Mouse (Mus musculus) bone marrow, adult 2 months (tissue): ENCODE measurements around the gene Vps13c. TPM values are rescaled to one million over a fixed set of nuclear protein-coding genes. Genes with fewer than 3 reads are reported as not detected.

ENCODE experiments used
- H3K27ac ChIP-seq: fragments of 200-500 bp; 2 replicates; pipeline ENCODE4 v1.5.1; 2012; ENCODE audit warnings: low read depth, mild to moderate bottlenecking, control low read depth, inconsistent platforms, low read length; ENCODE audit not compliant: control insufficient read depth, poor library complexity, insufficient read depth
- H3K4me1 ChIP-seq: fragments of 200-500 bp; 2 replicates; pipeline ENCODE4 v1.6.1; 2011; ENCODE audit warnings: low read length; ENCODE audit not compliant: control insufficient read depth, insufficient read depth
- H3K4me3 ChIP-seq: fragments of 200-500 bp; replicated peaks from 2 replicates; pipeline ENCODE3; 2011; ENCODE audit warnings: mild to moderate bottlenecking, low read depth, low read length, control low read depth; ENCODE audit not compliant: control insufficient read depth
- CTCF ChIP-seq: fragments of 200-500 bp; IDR thresholded peaks from 2 replicates; pipeline ENCODE4 v1.5.1; 2011; ENCODE audit warnings: low read length, control low read depth; ENCODE audit not compliant: control insufficient read depth, insufficient read depth
- POLR2A ChIP-seq: fragments of 200-500 bp; IDR thresholded peaks from 2 replicates; pipeline ENCODE4 v1.6.1; 2011; ENCODE audit warnings: low read depth, mild to moderate bottlenecking, control low read depth, low read length, borderline replicate concordance; ENCODE audit not compliant: control insufficient read depth
- WGBS: fragments of 180-500 bp; shearing (Covaris S2); methylation state at CpG from one replicate; pipeline ENCODE4 v1.1.7; 2018; 5-methylcytosine and 5-hydroxymethylcytosine counted together
- polyA plus RNA-seq: library from polyadenylated mRNA; stranded (reverse); fragments of >200 nt; gene quantifications from 2 replicates; pipeline ENCODE4 v1.2.4, GENCODE M21; 2011; ENCODE audit warnings: low replicate concordance; ENCODE audit not compliant: missing spikeins, insufficient read depth, insufficient read length

Vps13c gene
- polyA plus RNA-seq, 1 experiment, result 8.8 TPM

- Histone ChIP-seq H3K4me3 (no peak overlapping the region), H3K4me1 (no peaks in the 10 kb centered on the region; the same call in 1 of the 2 replicates), H3K27ac (no peak overlapping the region)
- 74% methylated on average over 4 of the region's 4 CpGs for WGBS
- TF ChIP-seq POLR2A (no peak), CTCF (no peak)
Measured at GRCm38 (mm10) chr9:67864011-67864410, 23.8 kb downstream of the Vps13c start.

GRCm38 (mm10) chr9:67865411-67865810 is 25.2 kb downstream of the Vps13c start:
- Histone ChIP-seq H3K27ac (no peak overlapping the region), H3K4me1 (peaks cover 1% of the 10 kb centered on the region; the same call in 1 of the 2 replicates)
- 85% methylated on average over 7 of the region's 7 CpGs for WGBS

GRCm38 (mm10) chr9:67867411-67867810 is 27.2 kb downstream of the Vps13c start:
- no peak overlapping the region for H3K27ac ChIP-seq
- 88% methylated on average over 6 of the region's 6 CpGs for WGBS
- peaks cover 1% of the 10 kb centered on the region; the same call in 1 of the 2 replicates for H3K4me1 ChIP-seq

More at GRCm38 (mm10) chr9:67865411-67865810, 25.2 kb downstream of the Vps13c start:
- TF ChIP-seq CTCF, result no peak
- no peak for TF ChIP-seq POLR2A
- H3K4me3 ChIP-seq, result no peak overlapping the region

GRCm38 (mm10) chr9:67869691-67870450 is 29.7 kb downstream of the Vps13c start:
- TF ChIP-seq CTCF (no peak), POLR2A (no peak)
- 56% methylated on average over 16 of the region's 16 CpGs for WGBS
- Histone ChIP-seq H3K27ac (peak overlapping the region; percentile 29; the same call in 1 of the 2 replicates), H3K4me1 (peaks cover 3% of the 10 kb centered on the region; the same call in 1 of the 2 replicates), H3K4me3 (no peak overlapping the region)

More at GRCm38 (mm10) chr9:67867411-67867810, 27.2 kb downstream of the Vps13c start:
- H3K4me3 ChIP-seq, result no peak overlapping the region
- TF ChIP-seq POLR2A, result no peak
- no peak for TF ChIP-seq CTCF

- Histone ChIP-seq H3K27ac (no peak overlapping the region), H3K4me1 (peaks cover 3% of the 10 kb centered on the region; the same call in 1 of the 2 replicates), H3K4me3 (no peak overlapping the region)
- TF ChIP-seq CTCF (no peak), POLR2A (no peak)
- 76% methylated on average over 7 of the region's 7 CpGs for WGBS
Measured at GRCm38 (mm10) chr9:67874522-67875222, 34.5 kb downstream of the Vps13c start.

- peaks cover 1% of the 10 kb centered on the region; the same call in 1 of the 2 replicates for H3K4me1 ChIP-seq
Measured at GRCm38 (mm10) chr9:67875337-67875736, 35.1 kb downstream of the Vps13c start.

GRCm38 (mm10) chr9:67877081-67877718 is 37.0 kb downstream of the Vps13c start:
- Histone ChIP-seq H3K27ac (no peak overlapping the region), H3K4me1 (peaks cover 1% of the 10 kb centered on the region; the same call in 1 of the 2 replicates), H3K4me3 (no peak overlapping the region)
- 74% methylated on average over 14 of the region's 14 CpGs for WGBS
- no peak for TF ChIP-seq POLR2A
- TF ChIP-seq CTCF, result no peak

More at GRCm38 (mm10) chr9:67875337-67875736, 35.1 kb downstream of the Vps13c start:
- TF ChIP-seq CTCF, result peak; percentile 77
- no peak for TF ChIP-seq POLR2A
- no peak overlapping the region for H3K27ac ChIP-seq
- no peak overlapping the region for H3K4me3 ChIP-seq
- 42% methylated on average over 2 of the region's 2 CpGs for WGBS
